ENCODE assay signal across 11 mouse cellular contexts in genomic region chr12:118583829-118584628, GRCm38 (mm10).
DNase-seq lines count a peak whose midpoint lies in the region; ATAC-seq lines count a peak whose summit lies in the region.
"Had no signal": no experiment of that assay in that cellular context is flagged by ENCODE, and none has a peak within 500 bp of the region (broad histone marks: within the 10 kb centered on the region; RNA-seq: fewer than 3 reads in every experiment).

No protein-coding gene starts in this region.

- no peak overlapping the region for H3K4me3 ChIP-seq in hindbrain, embryonic 13.5 days
- H3K4me3 ChIP-seq in hindbrain, embryonic 10.5 days, result no peak overlapping the region
- no peak overlapping the region for H3K4me3 ChIP-seq in liver, embryonic 12.5 days
- H3K4me3 ChIP-seq: embryonic facial prominence, embryonic 15.5 days had no signal

- peaks cover 9% of the 10 kb centered on the region for H3K4me1 ChIP-seq in hindbrain, embryonic 13.5 days (replicated peaks)
- H3K4me1 ChIP-seq in hindbrain, embryonic 10.5 days (replicated peaks), result 0 out of 2 replicates have a peak, but pooled peaks cover 7% of the 10 kb centered on the region
- H3K4me1 ChIP-seq in liver, embryonic 12.5 days, result no peaks in the 10 kb centered on the region

- no peak overlapping the region for H3K9ac ChIP-seq in hindbrain, embryonic 13.5 days
- no peak overlapping the region for H3K9ac ChIP-seq in liver, embryonic 12.5 days
- H3K9ac ChIP-seq: embryonic facial prominence, embryonic 15.5 days had no signal

- no peak overlapping the region for H3K27ac ChIP-seq in hindbrain, embryonic 13.5 days
- no peak overlapping the region for H3K27ac ChIP-seq in hindbrain, embryonic 10.5 days
- H3K27ac ChIP-seq in liver, embryonic 12.5 days, result no peak overlapping the region
- H3K27ac ChIP-seq: embryonic facial prominence, embryonic 15.5 days had no signal

- no peaks in the 10 kb centered on the region for H3K36me3 ChIP-seq in hindbrain, embryonic 13.5 days
- H3K36me3 ChIP-seq in hindbrain, embryonic 10.5 days, result no peaks in the 10 kb centered on the region
- H3K36me3 ChIP-seq in liver, embryonic 12.5 days, result no peaks in the 10 kb centered on the region
- H3K36me3 ChIP-seq: embryonic facial prominence, embryonic 15.5 days had no signal

- peaks cover 3% of the 10 kb centered on the region; the same call in 1 of the 2 replicates for H3K27me3 ChIP-seq in hindbrain, embryonic 13.5 days
- no peaks in the 10 kb centered on the region for H3K27me3 ChIP-seq in hindbrain, embryonic 10.5 days (ENCODE audit: insufficient read depth, poor library complexity, severe bottlenecking)
- H3K27me3 ChIP-seq in liver, embryonic 12.5 days (replicated peaks), result no peaks in the 10 kb centered on the region
- H3K27me3 ChIP-seq: embryonic facial prominence, embryonic 15.5 days had no signal

- WGBS in hindbrain, embryonic 13.5 days, result 70% methylated on average over 12 of the region's 12 CpGs
- WGBS in hindbrain, embryonic 10.5 days, result 82% methylated on average over 12 of the region's 12 CpGs
- 64% methylated on average over 12 of the region's 12 CpGs for WGBS in liver, embryonic 12.5 days (ENCODE audit: insufficient replicate concordance)

- no peak overlapping the region for H3K4me2 ChIP-seq in hindbrain, embryonic 13.5 days
- no peak overlapping the region for H3K4me2 ChIP-seq in liver, embryonic 12.5 days
- H3K4me2 ChIP-seq: embryonic facial prominence, embryonic 15.5 days; liver, embryonic 11.5 days had no signal

- ATAC-seq in hindbrain, embryonic 13.5 days (ENCODE audit: low FRiP score), result peak; percentile 49; the same call in 1 of the 2 replicates
- ATAC-seq in liver, embryonic 12.5 days, result no peak

- no peaks in the 10 kb centered on the region for H3K9me3 ChIP-seq in hindbrain, embryonic 13.5 days
- H3K9me3 ChIP-seq in hindbrain, embryonic 10.5 days, result no peaks in the 10 kb centered on the region
- no peaks in the 10 kb centered on the region for H3K9me3 ChIP-seq in liver, embryonic 12.5 days (replicated peaks)
- H3K9me3 ChIP-seq: embryonic facial prominence, embryonic 15.5 days had no signal

- DNase-seq in hindbrain, embryonic 10.5 days (ENCODE audit: low spot score), result no peak
- DNase-seq in retina, postnatal 7 days (ENCODE audit: low read depth, low spot score), result peak; percentile 4
- no peak for DNase-seq in retina, postnatal 1 day
- peak; percentile 14 to 21 for DNase-seq in cerebellum, postnatal 36 days
- DNase-seq in testis, postnatal 10 days (ENCODE audit: low spot score), result peak; percentile 48
- no peak for DNase-seq in spleen, postnatal 36 days (ENCODE audit: low spot score in 2 of 2)
- DNase-seq: adrenal gland, postnatal 25 days had no signal

Comparison
In these comparisons a context has a peak if more than half of its experiments do, and no peak if none do; other contexts are left out.
1. DNase-seq: peak in retina, postnatal 7 days (single experiment), cerebellum, postnatal 36 days (2 of 2) and testis, postnatal 10 days (single experiment); none in hindbrain, embryonic 10.5 days (single experiment), retina, postnatal 1 day (single experiment) and spleen, postnatal 36 days (0 of 2).